Mouse (Mus musculus) embryonic fibroblast, embryonic 13.5 days (primary cell): ENCODE measurements around the gene Mprip.

Experiments used
- CTCF ChIP-seq: IDR thresholded peaks from 2 replicates; pipeline ENCODE4 v1.5.1; 2011; ENCODE audit warnings: mild to moderate bottlenecking, control low read depth, low read length, moderate library complexity, borderline replicate concordance; ENCODE audit not compliant: insufficient read depth
- POLR2A ChIP-seq: IDR thresholded peaks from 2 replicates; pipeline ENCODE4 v1.6.1; 2011; ENCODE audit warnings: low read depth, mild to moderate bottlenecking, control low read depth, low read length, moderate library complexity

DNA sequence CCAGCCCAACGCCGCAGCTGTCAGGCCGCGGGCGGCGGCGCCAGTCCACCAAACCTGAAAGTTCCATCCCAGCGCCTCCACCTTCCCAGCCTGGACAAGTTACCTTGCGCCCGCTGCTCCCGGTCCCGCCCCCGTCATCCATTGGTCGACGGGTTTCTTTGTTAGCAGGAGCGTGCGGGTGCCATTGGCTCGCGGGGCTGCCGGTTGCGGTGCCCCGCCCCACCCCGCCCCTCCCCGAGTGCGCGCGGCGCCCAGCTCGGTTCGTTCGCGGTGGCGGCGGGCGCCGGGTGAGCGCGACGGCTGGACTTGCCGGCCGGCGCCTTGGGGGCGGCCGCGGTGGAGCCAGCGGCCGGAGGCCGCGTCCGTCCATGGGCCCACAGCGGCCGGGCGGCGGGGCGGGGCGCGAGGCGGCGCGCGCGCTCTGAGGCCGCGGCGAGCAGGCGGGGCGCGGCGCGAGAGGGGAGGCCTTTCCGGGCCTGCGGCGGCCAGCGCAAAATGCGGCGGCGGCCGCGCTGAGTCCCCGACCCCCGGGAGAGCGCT lies 1.2 kb downstream of the Mprip start:
- no peak for TF ChIP-seq CTCF
- peak; percentile 71; the same call in 1 of the 2 replicates for TF ChIP-seq POLR2A
